Mouse (Mus musculus) CH12.LX (cell line): ENCODE measurements around the gene Dab1. TPM values are rescaled to one million over a fixed set of nuclear protein-coding genes. Genes with fewer than 3 reads are reported as not detected.

ENCODE experiments used
- DNase-seq: peaks from one replicate; pipeline ENCODE4 v3.0.0-alpha.2; 2013; ENCODE audit errors: extremely low read depth
- H3K27ac ChIP-seq: 2 replicates; pipeline ENCODE4 v1.5.1; 2012; ENCODE audit warnings: low read depth, mild to moderate bottlenecking, control low read depth, moderate library complexity; ENCODE audit not compliant: insufficient read depth
- H3K27me3 ChIP-seq: replicated peaks from 2 replicates; pipeline ENCODE3; 2012; ENCODE audit warnings: inconsistent platforms
- H3K36me3 ChIP-seq, 2 experiments: replicated peaks in 1 of 2; 2 replicates each; pipeline versions ENCODE3 to v1.6.1; 2012; ENCODE audit warnings: inconsistent platforms in 1 of 2, low read length in 1 of 2, mild to moderate bottlenecking in 1 of 2, mixed read lengths in 1 of 2, moderate library complexity in 1 of 2; ENCODE audit not compliant: control insufficient read depth in 1 of 2, insufficient read depth in 1 of 2
- H3K4me1 ChIP-seq, 2 experiments: 2 replicates each; pipeline ENCODE4 v1.6.1; 2012; ENCODE audit warnings: inconsistent platforms in 1 of 2, moderate library complexity in 1 of 2; ENCODE audit not compliant: insufficient read depth in 2 of 2, control insufficient read depth in 1 of 2
- H3K4me2 ChIP-seq: 2 replicates; pipeline ENCODE4 v1.6.1; 2012; ENCODE audit warnings: low read depth, mild to moderate bottlenecking, control low read depth; ENCODE audit not compliant: poor library complexity, insufficient read depth, severe bottlenecking
- H3K4me3 ChIP-seq, 3 experiments: fragments of 150-350 bp in 1 of 3; sonication (generic) in 1 of 3; replicated peaks in 1 of 3; 2 replicates each; pipeline versions ENCODE3 to v1.5.1; 2011 to 2012; ENCODE audit warnings: low read depth in 2 of 3, low read length in 2 of 3, mild to moderate bottlenecking in 2 of 3, moderate library complexity in 2 of 3, control low read depth in 1 of 3, improper control_type of control experiment in 1 of 3, inconsistent platforms in 1 of 3, mixed read lengths in 1 of 3; ENCODE audit not compliant: poor library complexity in 1 of 3
- H3K79me2 ChIP-seq: replicated peaks from 2 replicates; pipeline ENCODE4 v1.6.1; 2012; ENCODE audit warnings: mild to moderate bottlenecking, moderate library complexity; ENCODE audit not compliant: control insufficient read depth, poor library complexity, insufficient read depth, severe bottlenecking; ENCODE audit errors: extremely low read depth
- H3K9ac ChIP-seq: 2 replicates; pipeline ENCODE4 v1.6.1; 2012; ENCODE audit warnings: low read depth, mild to moderate bottlenecking, control low read depth, moderate library complexity; ENCODE audit not compliant: insufficient read depth
- H3K9me3 ChIP-seq: replicated peaks from 2 replicates; pipeline ENCODE3; 2012; ENCODE audit warnings: low read length, inconsistent platforms, mixed read lengths
- CHD2 ChIP-seq: IDR thresholded peaks from 2 replicates; pipeline ENCODE4 v1.6.1; 2011; ENCODE audit warnings: low read length, improper control_type of control experiment
- CTCF ChIP-seq, 2 experiments: IDR thresholded peaks in 1 of 2; conservative IDR thresholded peaks in 1 of 2; 2 replicates each; pipeline ENCODE4 v1.5.1; 2011 to 2012; ENCODE audit warnings: low read depth in 2 of 2, low read length in 2 of 2, improper control_type of control experiment in 1 of 2, inconsistent platforms in 1 of 2, mild to moderate bottlenecking in 1 of 2, moderate library complexity in 1 of 2
- ELF1 ChIP-seq: IDR thresholded peaks from 2 replicates; pipeline ENCODE4 v1.6.1; 2014; ENCODE audit warnings: low read depth, mild to moderate bottlenecking, inconsistent platforms, low read length, improper control_type of control experiment
- ETS1 ChIP-seq: conservative IDR thresholded peaks from 2 replicates; pipeline ENCODE4 v1.6.1; 2012; ENCODE audit warnings: low read depth, mild to moderate bottlenecking, inconsistent platforms, low read length, improper control_type of control experiment, moderate library complexity
- GABPA ChIP-seq: IDR thresholded peaks from 2 replicates; pipeline ENCODE4 v1.6.1; 2012; ENCODE audit warnings: low read depth, low read length, improper control_type of control experiment, inconsistent platforms; ENCODE audit not compliant: insufficient replicate concordance
- HCFC1 ChIP-seq: IDR thresholded peaks from 2 replicates; pipeline ENCODE4 v1.6.1; 2012; ENCODE audit warnings: low read depth, mild to moderate bottlenecking, inconsistent platforms, low read length, improper control_type of control experiment
- JUN ChIP-seq: IDR thresholded peaks from 2 replicates; pipeline ENCODE4 v1.6.1; 2011; ENCODE audit warnings: low read depth, mild to moderate bottlenecking, low read length, improper control_type of control experiment, moderate library complexity; ENCODE audit not compliant: insufficient read depth
- JUND ChIP-seq: conservative IDR thresholded peaks from 2 replicates; pipeline ENCODE4 v1.6.1; 2011; ENCODE audit warnings: low read depth, low read length, improper control_type of control experiment
- NELFE ChIP-seq: IDR thresholded peaks from 2 replicates; pipeline ENCODE4 v1.6.1; 2011; ENCODE audit warnings: low read depth, low read length, improper control_type of control experiment
- PAX5 ChIP-seq: IDR thresholded peaks from 2 replicates; pipeline ENCODE4 v1.6.1; 2012; ENCODE audit warnings: low read length, inconsistent platforms, mixed read lengths
- POLR2A ChIP-seq: IDR thresholded peaks from 2 replicates; pipeline ENCODE4 v1.6.1; 2011; ENCODE audit warnings: low read depth, mild to moderate bottlenecking, improper control_type of control experiment, low read length
- POLR2AphosphoS2 ChIP-seq: IDR thresholded peaks from 2 replicates; pipeline ENCODE4 v1.6.1; 2011; ENCODE audit warnings: low read depth, low read length, improper control_type of control experiment
- RAD21 ChIP-seq: IDR thresholded peaks from 2 replicates; pipeline ENCODE4 v1.6.1; 2011; ENCODE audit warnings: low read depth, mild to moderate bottlenecking, low read length, improper control_type of control experiment, moderate library complexity
- SIN3A ChIP-seq: IDR thresholded peaks from 2 replicates; pipeline ENCODE4 v1.6.1; 2012; ENCODE audit warnings: low read length, improper control_type of control experiment, inconsistent platforms
- SMC3 ChIP-seq: IDR thresholded peaks from 2 replicates; pipeline ENCODE4 v1.6.1; 2011; ENCODE audit warnings: low read depth, low read length, improper control_type of control experiment
- TCF12 ChIP-seq: IDR thresholded peaks from 2 replicates; pipeline ENCODE4 v1.6.1; 2014; ENCODE audit warnings: low read depth, mild to moderate bottlenecking, inconsistent platforms, low read length, improper control_type of control experiment
- UBTF ChIP-seq: IDR thresholded peaks from 2 replicates; pipeline ENCODE4 v1.6.1; 2012; ENCODE audit warnings: low read depth, mild to moderate bottlenecking, inconsistent platforms, low read length, improper control_type of control experiment, moderate library complexity
- ZC3H11A ChIP-seq: IDR thresholded peaks from 2 replicates; pipeline ENCODE4 v1.6.1; 2012; ENCODE audit warnings: low read depth, mild to moderate bottlenecking, inconsistent platforms, low read length, improper control_type of control experiment
- dilution Hi-C: fragments of 300-500 bp; cut with MboI; formaldehyde crosslinking; loops from 2 replicates; pipeline ENCODE4 v1.14.3; 2020; ENCODE audit warnings: low sequenced_read_pairs; ENCODE audit not compliant: extremely low pct_unique_long_range_greater_than_20kb, extremely low pct_ligation_motif_present
- in situ Hi-C: fragments of 300-500 bp; cut with MboI; formaldehyde crosslinking; loops from 3 replicates; pipeline ENCODE4 v1.14.3; 2019; ENCODE audit warnings: low sequenced_read_pairs, low pct_ligation_motif_present, low pct_unique_long_range_greater_than_20kb, mixed read lengths
- polyA plus RNA-seq: library from polyadenylated mRNA; unstranded; fragments of >175 nt; gene quantifications from 2 replicates; pipeline ENCODE4 v1.2.1, GENCODE M21; 2012; ENCODE audit warnings: low read depth; ENCODE audit not compliant: insufficient read length
- total RNA-seq, 2 experiments: library from RNA; depleted of rRNA; stranded (reverse); fragments of 300-350 nt in 1 of 2; fragments of >200 nt in 1 of 2; gene quantifications; 2 replicates each; pipeline ENCODE4 v1.2.3; 2012 to 2014

Gene Dab1
- total and polyA plus RNA-seq, 3 experiments = not detected

- Histone ChIP-seq H3K4me1 (no peaks in the 10 kb centered on the region), H3K4me2 (no peak overlapping the region), H3K27me3 (no peaks in the 10 kb centered on the region), H3K4me3 (no peak overlapping the region), H3K36me3 (no peaks in the 10 kb centered on the region), H3K9me3 (peaks cover 65% of the 10 kb centered on the region), H3K27ac (no peak overlapping the region), H3K79me2 (no peaks in the 10 kb centered on the region), H3K9ac (no peak overlapping the region)
- TF ChIP-seq HCFC1 (no peak), RAD21 (no peak), ETS1 (no peak), SMC3 (no peak), SIN3A (no peak)
- DNase-seq = no peak
- dilution Hi-C loops (no loop called here), in situ Hi-C loops (no loop called here)
Observed at GRCm38 (mm10) chr4:104059569-104059968, 440.4 kb downstream of the Dab1 start.

- no peak overlapping the region for H3K4me3 ChIP-seq
- no peaks in the 10 kb centered on the region for H3K27me3 ChIP-seq
- H3K36me3 ChIP-seq = no peaks in the 10 kb centered on the region
- H3K9ac ChIP-seq = no peak overlapping the region
- H3K79me2 ChIP-seq = no peaks in the 10 kb centered on the region
- peaks cover 73% of the 10 kb centered on the region for H3K9me3 ChIP-seq
- TF ChIP-seq TCF12 (no peak), POLR2AphosphoS2 (no peak), JUND (no peak), ZC3H11A (no peak), ELF1 (no peak), NELFE (no peak), UBTF (no peak), CTCF (conservative IDR thresholded peaks at IDR 0.05 in 1 of 2, IDR thresholded peaks at IDR 0.05 in 1 of 2; ENCODE audit: low read depth in 2 of 2, low read length in 2 of 2) (no peak), JUN (no peak), POLR2A (no peak), CHD2 (no peak), GABPA (no peak), PAX5 (no peak)
- TF ChIP-seq, all 38 proteins: peak for 0
- in situ Hi-C loops = no loop called here
- dilution Hi-C loops = no loop called here
- Histone ChIP-seq H3K4me1 (no peaks in the 10 kb centered on the region), H3K4me2 (no peak overlapping the region), H3K27ac (no peak overlapping the region)
- no peak for DNase-seq
Observed at GRCm38 (mm10) chr4:104062356-104062755, 443.2 kb downstream of the Dab1 start.
